Mouse (Mus musculus): ENCODE measurements around the gene Pik3ca.

DNA sequence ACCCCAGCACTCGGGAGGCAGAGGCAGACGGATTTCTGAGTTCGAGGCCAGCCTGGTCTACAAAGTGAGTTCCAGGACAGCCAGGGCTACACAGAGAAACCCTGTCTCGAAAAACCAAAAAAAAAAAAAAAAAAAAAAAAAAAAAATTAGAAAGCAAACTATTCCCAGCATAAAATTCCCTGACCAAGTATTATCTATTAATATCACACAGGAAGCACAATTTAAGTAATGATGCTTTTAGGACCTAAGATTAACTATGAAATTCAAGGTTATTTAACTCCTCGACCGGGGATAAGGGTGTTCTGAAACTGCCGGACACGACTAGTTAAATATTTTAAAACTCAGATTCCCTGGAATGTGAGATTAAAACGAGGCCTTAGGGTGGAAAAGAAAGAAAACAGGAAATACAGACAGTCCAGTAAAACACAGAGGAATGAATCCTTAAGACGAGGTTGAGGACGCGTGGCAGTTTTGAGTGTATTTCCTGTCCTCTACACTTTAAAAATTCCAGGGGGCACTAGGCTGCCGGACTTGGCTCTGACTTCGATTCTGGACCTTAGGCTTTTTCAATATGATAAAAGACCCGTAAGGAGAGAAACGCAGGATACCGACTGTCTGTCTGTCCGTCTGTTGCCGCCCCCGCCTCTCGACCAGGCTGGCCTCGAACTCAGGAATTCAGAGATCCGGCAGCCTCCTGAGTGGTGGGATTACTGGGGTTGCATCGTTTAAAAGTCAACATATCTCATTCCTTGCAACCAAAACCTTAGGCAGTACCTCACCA, 1.5 kb upstream of the Pik3ca start:
- TF ChIP-seq ZNF384 (IDR thresholded peaks at IDR 0.05; ENCODE audit: low read depth, low read length) (peak; percentile 47; the same call in 1 of the 2 replicates), ZC3H11A (IDR thresholded peaks at IDR 0.05; ENCODE audit: borderline replicate concordance, low read depth, low read length) (no peak), CHD2 (IDR thresholded peaks at IDR 0.05; ENCODE audit: low read depth, low read length) (no peak)
